Mouse (Mus musculus): ENCODE measurements around the gene Spock1.

DNA sequence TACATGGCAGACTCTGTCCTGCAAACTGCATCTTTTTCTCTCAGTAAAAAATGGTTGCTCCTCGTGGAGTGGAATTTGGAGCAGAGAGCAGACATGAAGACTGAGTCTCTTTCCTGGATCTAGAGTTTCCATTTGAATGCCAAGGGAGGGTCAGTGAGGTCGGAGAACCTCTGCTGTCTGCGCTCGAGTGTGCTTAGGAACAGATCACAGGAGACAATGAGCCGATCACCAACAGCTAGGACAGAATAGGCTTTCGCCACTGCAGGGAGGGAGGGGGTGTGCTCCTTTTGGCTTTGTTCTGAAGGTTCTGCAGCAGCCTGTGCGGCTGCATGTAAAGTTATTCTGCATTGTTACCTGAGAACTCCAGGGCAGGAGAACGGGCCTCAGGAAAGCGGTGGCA, 49.6 kb downstream of the Spock1 start:
- TF ChIP-seq NRF1 (IDR thresholded peaks at IDR 0.05; ENCODE audit: low read depth, low read length) = no peak
- TF ChIP-seq TCF12 (IDR thresholded peaks at IDR 0.05; ENCODE audit: low read depth, low read length) = no peak
- no peak for TF ChIP-seq USF1 (IDR thresholded peaks at IDR 0.05; ENCODE audit: low read depth, low read length)
- no peak for TF ChIP-seq POLR2A (IDR thresholded peaks at IDR 0.05; ENCODE audit: low read depth, low read length)
- TF ChIP-seq CTCF (conservative IDR thresholded peaks at IDR 0.05 in 1 of 2, IDR thresholded peaks at IDR 0.05 in 1 of 2; ENCODE audit: low read depth in 2 of 2, low read length in 2 of 2) = no peak
- TF ChIP-seq EP300 (IDR thresholded peaks at IDR 0.05; ENCODE audit: low read length) = no peak
- TF ChIP-seq SMC3 (IDR thresholded peaks at IDR 0.05; ENCODE audit: low read depth, low read length) = no peak
- TF ChIP-seq MAX (IDR thresholded peaks at IDR 0.05; ENCODE audit: low read length) = no peak
- TF ChIP-seq TBP (conservative IDR thresholded peaks at IDR 0.05; ENCODE audit: low read depth, low read length) = no peak
- no peak for TF ChIP-seq BHLHE40 (IDR thresholded peaks at IDR 0.05; ENCODE audit: low read depth, low read length)
